Mouse (Mus musculus) CH12.LX (cell line): ENCODE data around the gene Col18a1. TPM values are rescaled to one million over a fixed set of nuclear protein-coding genes. Genes with fewer than 3 reads are reported as not detected.

Source experiments
- DNase-seq: peaks from one replicate; pipeline ENCODE4 v3.0.0-alpha.2; 2013; ENCODE audit errors: extremely low read depth
- H3K27ac ChIP-seq: 2 replicates; pipeline ENCODE4 v1.5.1; 2012; ENCODE audit warnings: low read depth, mild to moderate bottlenecking, control low read depth, moderate library complexity; ENCODE audit not compliant: insufficient read depth
- H3K27me3 ChIP-seq: replicated peaks from 2 replicates; pipeline ENCODE3; 2012; ENCODE audit warnings: inconsistent platforms
- H3K36me3 ChIP-seq, 2 experiments: replicated peaks in 1 of 2; 2 replicates each; pipeline versions ENCODE3 to v1.6.1; 2012; ENCODE audit warnings: inconsistent platforms in 1 of 2, low read length in 1 of 2, mild to moderate bottlenecking in 1 of 2, mixed read lengths in 1 of 2, moderate library complexity in 1 of 2; ENCODE audit not compliant: control insufficient read depth in 1 of 2, insufficient read depth in 1 of 2
- H3K4me1 ChIP-seq, 2 experiments: 2 replicates each; pipeline ENCODE4 v1.6.1; 2012; ENCODE audit warnings: inconsistent platforms in 1 of 2, moderate library complexity in 1 of 2; ENCODE audit not compliant: insufficient read depth in 2 of 2, control insufficient read depth in 1 of 2
- H3K4me2 ChIP-seq: 2 replicates; pipeline ENCODE4 v1.6.1; 2012; ENCODE audit warnings: low read depth, mild to moderate bottlenecking, control low read depth; ENCODE audit not compliant: poor library complexity, insufficient read depth, severe bottlenecking
- H3K4me3 ChIP-seq, 3 experiments: fragments of 150-350 bp in 1 of 3; sonication (generic) in 1 of 3; replicated peaks in 1 of 3; 2 replicates each; pipeline versions ENCODE3 to v1.5.1; 2011 to 2012; ENCODE audit warnings: low read depth in 2 of 3, low read length in 2 of 3, mild to moderate bottlenecking in 2 of 3, moderate library complexity in 2 of 3, control low read depth in 1 of 3, improper control_type of control experiment in 1 of 3, inconsistent platforms in 1 of 3, mixed read lengths in 1 of 3; ENCODE audit not compliant: poor library complexity in 1 of 3
- H3K79me2 ChIP-seq: replicated peaks from 2 replicates; pipeline ENCODE4 v1.6.1; 2012; ENCODE audit warnings: mild to moderate bottlenecking, moderate library complexity; ENCODE audit not compliant: control insufficient read depth, poor library complexity, insufficient read depth, severe bottlenecking; ENCODE audit errors: extremely low read depth
- H3K9ac ChIP-seq: 2 replicates; pipeline ENCODE4 v1.6.1; 2012; ENCODE audit warnings: low read depth, mild to moderate bottlenecking, control low read depth, moderate library complexity; ENCODE audit not compliant: insufficient read depth
- H3K9me3 ChIP-seq: replicated peaks from 2 replicates; pipeline ENCODE3; 2012; ENCODE audit warnings: low read length, inconsistent platforms, mixed read lengths
- BHLHE40 ChIP-seq: IDR thresholded peaks from 2 replicates; pipeline ENCODE4 v1.6.1; 2011; ENCODE audit warnings: mild to moderate bottlenecking, low read depth, low read length, improper control_type of control experiment
- CHD1 ChIP-seq: IDR thresholded peaks from 2 replicates; pipeline ENCODE4 v1.6.1; 2012; ENCODE audit warnings: low read depth, low read length, improper control_type of control experiment, inconsistent platforms
- CHD2 ChIP-seq: IDR thresholded peaks from 2 replicates; pipeline ENCODE4 v1.6.1; 2011; ENCODE audit warnings: low read length, improper control_type of control experiment
- E2F4 ChIP-seq: IDR thresholded peaks from 2 replicates; pipeline ENCODE4 v1.6.1; 2011; ENCODE audit warnings: low read depth, low read length, improper control_type of control experiment; ENCODE audit not compliant: insufficient replicate concordance
- ELF1 ChIP-seq: IDR thresholded peaks from 2 replicates; pipeline ENCODE4 v1.6.1; 2014; ENCODE audit warnings: low read depth, mild to moderate bottlenecking, inconsistent platforms, low read length, improper control_type of control experiment
- EP300 ChIP-seq: IDR thresholded peaks from 2 replicates; pipeline ENCODE4 v1.6.1; 2011; ENCODE audit warnings: low read length, improper control_type of control experiment
- ETS1 ChIP-seq: conservative IDR thresholded peaks from 2 replicates; pipeline ENCODE4 v1.6.1; 2012; ENCODE audit warnings: low read depth, mild to moderate bottlenecking, inconsistent platforms, low read length, improper control_type of control experiment, moderate library complexity
- GABPA ChIP-seq: IDR thresholded peaks from 2 replicates; pipeline ENCODE4 v1.6.1; 2012; ENCODE audit warnings: low read depth, low read length, improper control_type of control experiment, inconsistent platforms; ENCODE audit not compliant: insufficient replicate concordance
- HCFC1 ChIP-seq: IDR thresholded peaks from 2 replicates; pipeline ENCODE4 v1.6.1; 2012; ENCODE audit warnings: low read depth, mild to moderate bottlenecking, inconsistent platforms, low read length, improper control_type of control experiment
- IRF4 ChIP-seq: IDR thresholded peaks from 2 replicates; pipeline ENCODE4 v1.6.1; 2014; ENCODE audit warnings: low read depth, mild to moderate bottlenecking, inconsistent platforms, low read length, improper control_type of control experiment
- JUN ChIP-seq: IDR thresholded peaks from 2 replicates; pipeline ENCODE4 v1.6.1; 2011; ENCODE audit warnings: low read depth, mild to moderate bottlenecking, low read length, improper control_type of control experiment, moderate library complexity; ENCODE audit not compliant: insufficient read depth
- JUND ChIP-seq: conservative IDR thresholded peaks from 2 replicates; pipeline ENCODE4 v1.6.1; 2011; ENCODE audit warnings: low read depth, low read length, improper control_type of control experiment
- KAT2A ChIP-seq: IDR thresholded peaks from 2 replicates; pipeline ENCODE4 v1.6.1; 2012; ENCODE audit warnings: low read length, improper control_type of control experiment, inconsistent platforms; ENCODE audit not compliant: insufficient replicate concordance
- MAFK ChIP-seq: IDR thresholded peaks from 2 replicates; pipeline ENCODE4 v1.6.1; 2011; ENCODE audit warnings: low read length, improper control_type of control experiment; ENCODE audit not compliant: insufficient replicate concordance
- MAZ ChIP-seq: IDR thresholded peaks from 2 replicates; pipeline ENCODE4 v1.6.1; 2012; ENCODE audit warnings: low read depth, mild to moderate bottlenecking, inconsistent platforms, low read length, improper control_type of control experiment, moderate library complexity
- MEF2A ChIP-seq: IDR thresholded peaks from 2 replicates; pipeline ENCODE4 v1.6.1; 2014; ENCODE audit warnings: low read depth, mild to moderate bottlenecking, inconsistent platforms, low read length, improper control_type of control experiment, borderline replicate concordance
- MYC ChIP-seq: IDR thresholded peaks from 2 replicates; pipeline ENCODE4 v1.6.1; 2011; ENCODE audit warnings: low read depth, mild to moderate bottlenecking, improper control_type of control experiment, low read length
- NRF1 ChIP-seq: IDR thresholded peaks from 2 replicates; pipeline ENCODE4 v1.6.1; 2014; ENCODE audit warnings: low read depth, mild to moderate bottlenecking, inconsistent platforms, low read length, improper control_type of control experiment, moderate library complexity
- POLR2A ChIP-seq: IDR thresholded peaks from 2 replicates; pipeline ENCODE4 v1.6.1; 2011; ENCODE audit warnings: low read depth, mild to moderate bottlenecking, improper control_type of control experiment, low read length
- RCOR1 ChIP-seq: conservative IDR thresholded peaks from 2 replicates; pipeline ENCODE4 v1.6.1; 2012; ENCODE audit warnings: low read depth, mild to moderate bottlenecking, inconsistent platforms, low read length, improper control_type of control experiment
- SMC3 ChIP-seq: IDR thresholded peaks from 2 replicates; pipeline ENCODE4 v1.6.1; 2011; ENCODE audit warnings: low read depth, low read length, improper control_type of control experiment
- TBP ChIP-seq: conservative IDR thresholded peaks from 2 replicates; pipeline ENCODE4 v1.6.1; 2011; ENCODE audit warnings: low read depth, low read length, improper control_type of control experiment
- TCF12 ChIP-seq: IDR thresholded peaks from 2 replicates; pipeline ENCODE4 v1.6.1; 2014; ENCODE audit warnings: low read depth, mild to moderate bottlenecking, inconsistent platforms, low read length, improper control_type of control experiment
- UBTF ChIP-seq: IDR thresholded peaks from 2 replicates; pipeline ENCODE4 v1.6.1; 2012; ENCODE audit warnings: low read depth, mild to moderate bottlenecking, inconsistent platforms, low read length, improper control_type of control experiment, moderate library complexity
- USF2 ChIP-seq: conservative IDR thresholded peaks from 2 replicates; pipeline ENCODE4 v1.6.1; 2011; ENCODE audit warnings: low read depth, low read length, improper control_type of control experiment
- ZKSCAN1 ChIP-seq: IDR thresholded peaks from 2 replicates; pipeline ENCODE4 v1.6.1; 2012; ENCODE audit warnings: low read depth, inconsistent platforms, low read length, improper control_type of control experiment, borderline replicate concordance
- dilution Hi-C: fragments of 300-500 bp; cut with MboI; formaldehyde crosslinking; loops from 2 replicates; pipeline ENCODE4 v1.14.3; 2020; ENCODE audit warnings: low sequenced_read_pairs; ENCODE audit not compliant: extremely low pct_unique_long_range_greater_than_20kb, extremely low pct_ligation_motif_present
- in situ Hi-C: fragments of 300-500 bp; cut with MboI; formaldehyde crosslinking; loops from 3 replicates; pipeline ENCODE4 v1.14.3; 2019; ENCODE audit warnings: low sequenced_read_pairs, low pct_ligation_motif_present, low pct_unique_long_range_greater_than_20kb, mixed read lengths
- polyA plus RNA-seq: library from polyadenylated mRNA; unstranded; fragments of >175 nt; gene quantifications from 2 replicates; pipeline ENCODE4 v1.2.1, GENCODE M21; 2012; ENCODE audit warnings: low read depth; ENCODE audit not compliant: insufficient read length
- total RNA-seq, 2 experiments: library from RNA; depleted of rRNA; stranded (reverse); fragments of 300-350 nt in 1 of 2; fragments of >200 nt in 1 of 2; gene quantifications; 2 replicates each; pipeline ENCODE4 v1.2.3; 2012 to 2014

The Col18a1 gene
- total and polyA plus RNA-seq, 3 experiments: 0.17 to 14.5 (median 1.7) TPM

- Histone ChIP-seq H3K9ac (no peak overlapping the region), H3K4me2 (no peak overlapping the region), H3K79me2 (no peaks in the 10 kb centered on the region), H3K27me3 (peaks cover 64% of the 10 kb centered on the region), H3K27ac (no peak overlapping the region), H3K36me3 (no peaks in the 10 kb centered on the region), H3K9me3 (peaks cover 10% of the 10 kb centered on the region), H3K4me1 (no peaks in the 10 kb centered on the region), H3K4me3 (no peak overlapping the region)
- dilution Hi-C loops (no loop called here), in situ Hi-C loops (no loop called here)
- no peak for TF ChIP-seq JUND
- TF ChIP-seq GABPA: no peak
- no peak for TF ChIP-seq ZKSCAN1
- TF ChIP-seq BHLHE40: no peak
- no peak for TF ChIP-seq E2F4
- TF ChIP-seq USF2: no peak
- TF ChIP-seq MAZ: no peak
- TF ChIP-seq EP300: no peak
- no peak for TF ChIP-seq MEF2A
- no peak for TF ChIP-seq UBTF
- no peak for TF ChIP-seq ETS1
- TF ChIP-seq CHD2: no peak
- no peak for TF ChIP-seq TCF12
- no peak for TF ChIP-seq MYC
- no peak for TF ChIP-seq ELF1
- TF ChIP-seq RCOR1: no peak
- TF ChIP-seq CHD1: no peak
- no peak for TF ChIP-seq MAFK
- TF ChIP-seq TBP: no peak
- no peak for DNase-seq
These were observed 16.5 kb upstream of the Col18a1 start for GRCm38 (mm10) chr10:77182804-77183331.

- H3K27ac ChIP-seq: no peak overlapping the region
- H3K9ac ChIP-seq: no peak overlapping the region
- no peak overlapping the region for H3K4me2 ChIP-seq
- peaks cover 69% of the 10 kb centered on the region for H3K27me3 ChIP-seq
- no peaks in the 10 kb centered on the region for H3K36me3 ChIP-seq
- peaks cover 5% of the 10 kb centered on the region for H3K9me3 ChIP-seq
- dilution Hi-C loops: no loop called here
- TF ChIP-seq POLR2A: no peak
- no peak for TF ChIP-seq MAZ
- TF ChIP-seq KAT2A: no peak
- TF ChIP-seq MEF2A: no peak
- TF ChIP-seq HCFC1: no peak
- TF ChIP-seq E2F4: no peak
- TF ChIP-seq USF2: no peak
- TF ChIP-seq UBTF: no peak
- no peak for TF ChIP-seq ELF1
- TF ChIP-seq CHD1: no peak
- TF ChIP-seq EP300: no peak
- TF ChIP-seq IRF4: no peak
- no peak for TF ChIP-seq JUN
- no peak for TF ChIP-seq NRF1
- TF ChIP-seq SMC3: no peak
- TF ChIP-seq ETS1: no peak
- in situ Hi-C loops: no loop called here
- no peak overlapping the region for H3K4me3 ChIP-seq
- no peaks in the 10 kb centered on the region for H3K79me2 ChIP-seq
- no peak for DNase-seq
- H3K4me1 ChIP-seq: no peaks in the 10 kb centered on the region
These were observed 13.8 kb upstream of the Col18a1 start for GRCm38 (mm10) chr10:77180110-77180509.
